Mouse (Mus musculus) c-Kit-positive CD71-negative TER-119-negative erythroid progenitor cells, embryonic 14.5 days (primary cell): ENCODE results near the gene Usp38.

Source experiments
- DNase-seq: peaks from one replicate; pipeline ENCODE4 v3.0.0-alpha.2; 2013; ENCODE audit warnings: low read depth

Gene Usp38

DNA sequence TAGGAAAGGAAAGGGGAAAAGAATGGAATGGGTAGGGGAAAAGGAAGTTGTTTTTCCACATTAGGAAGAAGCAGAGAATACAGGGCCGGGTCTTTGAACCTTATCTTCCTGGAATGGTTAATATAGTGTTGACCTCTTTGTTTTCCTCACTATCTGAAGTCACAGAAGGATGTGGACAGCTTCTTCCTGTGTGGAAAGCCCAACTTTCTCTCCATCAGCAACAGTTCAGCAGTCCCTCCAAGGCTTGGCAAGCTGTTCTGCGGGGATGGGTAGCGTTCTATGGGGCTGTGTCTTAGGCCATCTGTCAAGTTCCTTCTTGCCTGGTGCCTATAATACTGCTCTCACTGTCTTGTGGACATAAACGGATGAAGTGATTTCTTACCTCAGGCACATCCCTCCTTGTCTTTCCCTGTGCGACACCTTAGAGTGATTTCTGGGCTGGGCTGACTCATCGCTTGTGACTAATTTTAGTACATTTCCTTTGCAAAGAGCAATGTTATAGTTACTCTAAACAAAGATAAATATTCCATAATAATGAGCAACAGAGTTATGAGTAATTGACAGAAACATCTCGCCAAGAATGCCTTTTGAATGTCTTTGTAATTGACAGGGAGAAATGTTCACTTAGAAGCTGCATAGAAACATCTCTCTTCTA is 52.7 kb downstream of the Usp38 start:
- no peak for DNase-seq

DNA sequence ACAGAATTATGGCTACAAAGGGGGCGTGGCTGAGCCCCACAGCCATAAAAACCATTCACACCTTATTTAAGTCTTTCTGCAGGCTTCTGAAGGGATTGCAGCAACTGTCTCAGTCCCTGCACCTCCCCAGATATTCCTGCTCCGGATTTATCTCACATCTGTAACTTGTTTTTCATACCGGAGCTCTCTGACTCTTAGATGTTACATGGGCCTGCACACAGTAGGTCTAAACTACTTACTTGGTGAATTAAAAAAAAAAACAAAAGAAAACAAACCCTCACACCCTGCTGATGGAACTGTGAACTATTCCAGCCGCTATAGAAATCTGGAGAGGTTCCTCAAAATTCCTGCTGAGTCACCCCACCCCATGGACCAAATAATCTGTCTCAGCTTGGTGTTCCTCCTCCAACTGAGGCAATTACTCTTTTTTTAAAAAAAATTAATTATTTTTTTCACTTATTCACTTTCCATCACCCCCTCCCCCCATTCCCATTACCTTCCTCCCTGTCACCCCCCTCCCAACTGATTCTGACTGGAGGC is 53.6 kb downstream of the Usp38 start:
- no peak for DNase-seq

DNA sequence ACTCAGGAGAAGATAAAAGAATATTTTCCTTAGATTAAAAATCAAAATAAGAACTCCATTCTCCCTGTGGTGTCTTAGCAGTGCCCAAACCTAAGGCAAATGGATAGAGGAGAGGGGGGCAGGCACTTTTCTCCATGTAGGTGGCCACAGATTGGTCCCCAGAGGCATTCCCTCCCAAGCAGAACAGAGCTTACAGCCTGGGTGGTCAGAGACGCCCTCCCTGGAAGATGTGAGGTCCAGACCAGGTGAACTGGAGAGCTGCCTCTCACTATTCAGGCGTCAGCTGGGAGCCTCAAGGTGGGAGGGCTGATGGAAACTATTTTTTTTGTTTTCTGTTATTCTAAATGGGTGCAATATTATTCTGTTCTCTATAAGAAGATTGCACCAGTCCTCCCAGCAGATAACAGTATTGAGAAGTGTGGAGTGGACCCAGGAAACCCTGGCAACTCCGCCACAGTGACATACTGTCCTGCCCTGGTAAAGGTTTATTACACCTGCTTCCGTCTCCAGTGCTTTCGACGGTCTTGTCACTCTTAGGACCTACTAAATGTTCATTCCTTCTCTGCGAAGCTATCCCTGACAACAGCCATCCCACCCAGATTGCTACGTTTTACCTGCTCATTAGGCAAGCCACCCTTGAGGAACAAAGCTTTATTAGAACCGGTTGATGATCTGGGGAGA is 55.0 kb downstream of the Usp38 start:
- no peak for DNase-seq

DNA sequence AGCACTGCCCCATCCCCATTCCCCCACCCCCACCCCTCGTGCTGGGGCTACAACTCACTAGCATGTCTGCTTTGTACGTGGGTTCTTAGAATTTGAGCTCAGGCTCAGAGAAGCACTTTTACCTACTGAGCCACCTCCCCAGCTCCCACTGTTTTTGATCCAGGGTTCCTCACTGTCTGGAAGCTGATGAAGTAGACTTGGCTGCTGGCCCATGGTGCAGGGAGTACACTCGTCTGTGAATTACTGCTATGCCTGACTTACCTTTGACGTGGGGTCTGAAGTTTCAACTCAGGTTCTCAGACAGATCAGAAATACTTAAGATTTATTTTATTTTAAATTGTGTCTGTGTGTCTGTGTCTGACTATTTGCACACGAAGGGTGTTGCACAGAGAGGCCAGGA is 57.0 kb downstream of the Usp38 start:
- no peak for DNase-seq

DNA sequence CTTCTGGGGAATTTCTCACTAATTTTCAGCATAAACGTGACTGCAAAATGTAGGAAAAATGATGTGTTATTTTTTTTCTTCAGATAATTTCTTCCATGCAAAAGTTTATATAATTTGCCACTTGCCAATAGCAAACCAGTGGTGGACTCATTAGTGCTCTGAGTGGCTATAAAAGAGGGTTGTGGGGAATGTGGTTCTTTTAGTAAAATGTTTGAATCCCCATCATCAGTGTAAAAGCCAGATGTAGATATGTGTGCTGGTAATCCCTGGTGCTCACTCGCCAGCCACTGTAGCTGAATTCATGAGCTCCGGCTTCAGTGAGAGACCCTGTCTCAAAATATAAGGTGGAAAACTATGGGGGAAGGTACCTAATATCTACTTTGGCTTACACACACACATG is 61.8 kb downstream of the Usp38 start:
- no peak for DNase-seq

DNA sequence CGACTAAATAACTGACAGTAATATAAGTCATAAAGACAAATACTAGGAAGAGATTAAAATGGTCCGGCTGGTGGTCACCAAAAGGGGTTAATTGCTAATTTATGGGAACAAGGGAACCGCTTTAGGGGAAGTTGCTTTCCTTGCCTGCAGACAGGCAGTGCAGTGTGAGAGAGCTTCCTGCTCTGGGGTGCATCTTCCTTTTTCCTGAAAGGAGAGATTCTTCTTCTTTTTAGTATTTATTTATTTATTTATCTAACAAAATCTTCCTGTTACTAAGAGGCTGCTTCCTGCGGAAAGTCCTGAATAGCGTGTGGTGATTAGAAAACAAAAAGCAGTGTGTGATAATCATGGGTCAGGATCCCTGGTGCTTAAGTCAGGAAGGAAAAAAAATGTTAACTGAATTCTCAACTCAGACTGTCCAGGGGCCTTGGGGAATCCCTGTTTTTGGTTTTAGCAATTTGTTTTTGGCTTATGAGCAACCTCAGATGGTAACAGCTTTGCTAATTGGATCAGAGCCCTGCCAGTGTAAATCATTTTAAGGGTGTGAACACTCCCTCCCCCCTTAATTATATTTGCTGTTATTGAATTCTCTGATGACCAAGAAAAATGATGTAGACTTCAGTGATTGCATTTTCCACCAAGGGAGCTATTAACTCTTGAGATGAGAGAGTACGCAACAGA is 62.4 kb downstream of the Usp38 start:
- DNase-seq = no peak

DNA sequence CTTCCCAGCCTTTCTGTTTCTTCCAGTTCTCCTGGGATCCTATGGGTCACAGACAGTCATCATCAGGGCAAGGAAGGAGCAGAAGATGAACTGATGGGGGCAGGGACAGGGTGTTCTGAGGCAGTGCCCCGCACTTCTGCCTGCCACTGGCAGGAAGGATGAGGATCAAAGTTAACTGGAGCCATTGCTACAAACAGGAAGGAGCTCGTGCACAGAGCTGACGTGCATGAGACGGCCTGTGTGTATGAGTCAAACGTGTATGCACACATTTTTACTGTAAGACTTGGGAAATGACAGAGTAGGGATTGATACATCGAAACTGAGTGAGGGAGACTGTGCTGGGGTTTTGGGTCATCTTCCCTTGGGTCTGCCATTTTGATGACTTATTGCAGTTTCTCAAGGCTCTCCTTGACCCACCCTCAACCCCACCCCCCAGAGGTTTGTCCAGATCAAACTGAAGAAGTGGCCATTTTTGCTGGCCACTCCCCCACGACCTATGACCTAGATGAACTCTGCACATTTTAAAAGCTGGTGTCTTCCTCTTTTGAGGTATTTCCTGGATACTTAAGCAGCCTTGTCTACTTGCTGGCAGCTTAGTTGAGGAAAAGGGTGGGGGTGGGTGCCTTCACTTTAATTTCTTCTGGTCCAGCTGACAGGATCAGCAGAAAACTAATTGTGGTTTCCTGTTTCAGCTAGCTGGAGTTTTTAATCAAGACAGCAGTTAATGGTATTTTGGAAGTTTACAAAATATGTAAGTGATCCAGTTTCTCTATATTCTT is 66.1 kb downstream of the Usp38 start:
- DNase-seq = no peak

DNA sequence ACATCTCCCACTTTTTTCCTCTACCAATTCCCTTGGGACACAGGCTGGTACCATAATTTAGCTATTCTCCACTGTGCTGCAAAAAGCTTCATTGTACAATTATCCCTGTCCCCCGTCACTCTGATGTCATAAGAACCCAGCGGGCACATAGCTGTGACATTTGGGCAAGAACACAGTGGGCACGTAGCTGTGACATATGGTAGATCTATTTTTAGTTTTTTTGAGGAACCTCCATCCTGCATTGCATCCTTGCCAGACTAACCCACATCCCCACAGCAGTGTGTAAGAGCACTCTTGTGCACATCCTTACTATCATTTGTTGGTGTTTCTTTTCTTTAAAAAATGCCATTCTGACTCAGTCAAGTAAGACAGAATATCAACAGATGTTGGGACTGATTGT is 71.0 kb downstream of the Usp38 start:
- DNase-seq = no peak

DNA sequence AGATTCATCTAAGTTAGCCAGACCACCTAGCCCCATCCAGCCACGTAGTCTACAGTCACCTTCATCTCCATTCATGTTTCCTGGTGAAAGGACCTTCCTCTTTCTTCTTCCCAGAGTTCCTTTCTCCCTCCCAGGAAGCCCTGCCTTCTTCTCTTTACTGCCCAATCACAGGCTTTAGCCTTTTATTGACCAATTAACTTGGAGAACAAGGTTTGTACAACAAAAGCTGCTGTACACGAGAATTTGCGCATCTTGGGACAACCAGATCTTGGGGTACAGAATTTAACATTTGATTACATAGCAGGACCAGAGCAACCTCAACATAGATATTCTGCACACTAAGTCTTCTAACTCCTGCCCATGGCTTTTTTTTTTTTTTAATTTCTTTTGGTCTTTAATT is 73.1 kb downstream of the Usp38 start:
- DNase-seq = no peak

DNA sequence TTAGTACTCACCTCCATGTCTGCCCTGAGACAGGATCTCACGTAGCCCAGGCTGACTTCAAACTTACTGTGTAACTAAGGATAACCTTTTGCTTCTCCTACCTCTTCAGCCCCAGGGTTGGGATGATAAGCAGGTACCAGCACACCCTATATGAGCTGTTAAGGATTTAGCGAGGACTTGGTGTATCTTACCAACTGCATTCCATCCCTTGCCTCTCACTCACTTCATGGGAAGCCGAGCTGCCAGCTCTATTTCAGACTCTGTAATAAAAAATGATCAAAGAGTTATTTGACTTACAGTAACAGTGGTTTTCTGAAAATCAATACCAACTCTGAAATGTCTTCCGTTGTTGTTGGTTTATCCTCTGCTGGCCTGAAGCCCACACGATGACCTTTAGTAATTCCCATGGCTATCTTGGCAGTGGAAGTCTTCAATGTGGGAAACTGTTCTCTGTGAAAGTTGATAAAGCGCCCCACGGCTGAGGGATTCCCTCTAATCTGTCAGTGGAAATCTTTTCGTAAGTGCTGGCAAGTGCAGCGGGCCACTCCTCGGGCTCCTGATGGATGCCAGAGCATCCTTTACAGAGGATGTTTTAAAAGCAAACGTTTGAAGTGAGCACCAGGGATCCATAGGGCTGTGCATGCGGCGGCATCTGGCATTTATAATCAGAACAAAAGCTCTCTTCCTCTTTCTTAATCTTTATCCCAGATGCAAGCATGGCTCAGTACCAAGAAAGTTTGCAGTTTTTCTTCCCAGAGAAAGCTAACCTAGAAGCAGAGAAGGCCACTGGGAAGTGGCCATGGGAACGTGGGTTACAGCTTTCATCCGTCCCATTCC is 76.7 kb downstream of the Usp38 start:
- no peak for DNase-seq
